Comparison of ENCODE assay signal across 5 mouse cellular contexts in genomic region chr1:90696000-90696399, GRCm38 (mm10).
"Had no signal": no experiment of that assay in that cellular context is flagged by ENCODE, and none has a peak within 500 bp of the region (broad histone marks: within the 10 kb centered on the region; RNA-seq: fewer than 3 reads in every experiment).

No protein-coding gene starts in this region.

- DNase-seq: kidney, adult 2 months; kidney, postnatal 14 days; lung, adult 2 months; lung, postnatal 36 days; right cerebral cortex, postnatal 14 days had no signal
